Mouse (Mus musculus) liver, embryonic 14.5 days (tissue): ENCODE measurements at regions not wholly inside any gene's neighbourhood (a gene's known extent, or its start where the extent isn't known, plus 50 kb on each side); places are given as distances from the start of the nearest gene placed in this dataset.

Experiments used
- CTCF ChIP-seq: IDR thresholded peaks from 2 replicates; pipeline ENCODE4 v1.5.1; 2016; ENCODE audit warnings: antibody characterized with exemption, low read depth, control low read depth
- EP300 ChIP-seq: IDR thresholded peaks from 2 replicates; pipeline ENCODE4 v1.6.1; 2016; ENCODE audit warnings: antibody characterized with exemption, low read depth

GRCm38 (mm10) chr14:99381262-99382017 is 82.9 kb downstream of the Klf5 start:
- TF ChIP-seq CTCF: no peak
- no peak for TF ChIP-seq EP300
